Mouse (Mus musculus): ENCODE measurements around the gene Klf17. TPM values are rescaled to one million over a fixed set of nuclear protein-coding genes. Genes with fewer than 3 reads are reported as not detected.
"Not testable (repeated sequence)": the region's sequence is repeated elsewhere in the genome, so short reads cannot be mapped to it uniquely, and the experiment has no call there.

The Klf17 gene
- total RNA-seq (2021) = not detected
- long read RNA-seq, experiment 1 = 0 reads
- long read RNA-seq, experiment 2 = 0 reads

DNA sequence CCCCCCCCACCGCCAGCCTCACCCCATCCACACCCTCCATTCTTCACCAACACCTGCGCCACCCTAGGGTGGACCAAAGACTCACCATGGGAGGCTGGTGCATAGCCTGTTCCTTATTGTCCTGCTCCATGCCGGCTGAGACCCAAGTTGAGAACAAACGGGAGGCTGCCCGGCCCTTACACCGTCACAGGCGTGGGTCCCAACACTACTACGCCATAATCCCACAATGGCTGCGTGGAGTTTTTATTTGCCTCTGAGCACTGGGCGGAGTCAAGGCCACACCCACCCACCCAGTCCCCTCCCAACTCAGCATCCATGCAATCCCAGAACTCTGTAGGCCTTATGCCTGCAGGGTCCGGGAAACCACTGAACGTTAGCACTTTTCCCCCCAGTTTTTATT is at the start of gene Klf17:
Gene Klf17 (minus strand): TSS at position 233 of the 400 bp plus-strand sequence.
- DNase-seq (ENCODE audit: low spot score in 2 of 2) = no peak

- DNase-seq (ENCODE audit: low spot score in 2 of 2) = no peak
Measured at GRCm38 (mm10) chr4:117814333-117814732, 48.9 kb upstream of the Klf17 start.

GRCm38 (mm10) chr4:117813591-117814192 is 48.2 kb upstream of the Klf17 start:
- no peak for DNase-seq (ENCODE audit: low spot score in 2 of 2)

GRCm38 (mm10) chr4:117810933-117811332 is 45.5 kb upstream of the Klf17 start:
- DNase-seq (ENCODE audit: low spot score in 2 of 2) = no peak

GRCm38 (mm10) chr4:117806992-117807391 is 41.5 kb upstream of the Klf17 start:
- DNase-seq (ENCODE audit: low spot score in 2 of 2) = no peak

GRCm38 (mm10) chr4:117799904-117800303 is 34.5 kb upstream of the Klf17 start:
- no peak for DNase-seq (ENCODE audit: low spot score in 2 of 2)

GRCm38 (mm10) chr4:117788308-117788707 is 22.9 kb upstream of the Klf17 start:
- peak in 1 of 2 experiments; percentile 17 for DNase-seq (ENCODE audit: low spot score in 2 of 2)

DNA sequence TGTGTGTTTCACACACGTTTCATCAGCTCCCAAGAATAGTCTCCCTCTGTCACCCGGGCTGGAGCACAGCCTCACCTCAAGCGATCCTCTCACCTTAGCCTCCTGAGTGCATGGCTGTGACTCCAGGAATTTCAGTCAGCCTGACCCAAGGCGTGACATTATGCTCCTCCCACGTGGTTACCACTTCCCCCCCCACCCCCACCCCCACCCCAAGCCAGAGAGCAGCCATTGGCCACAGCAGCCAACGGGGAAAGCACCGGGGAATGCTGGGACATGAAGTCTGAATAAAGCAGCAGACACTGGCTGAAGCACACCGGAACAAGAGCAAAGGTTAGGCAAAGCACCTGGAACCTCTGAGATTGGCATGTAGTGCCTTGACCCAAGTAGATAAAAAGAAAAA is 21.5 kb upstream of the Klf17 start:
- DNase-seq (ENCODE audit: low spot score in 2 of 2) = no peak

DNA sequence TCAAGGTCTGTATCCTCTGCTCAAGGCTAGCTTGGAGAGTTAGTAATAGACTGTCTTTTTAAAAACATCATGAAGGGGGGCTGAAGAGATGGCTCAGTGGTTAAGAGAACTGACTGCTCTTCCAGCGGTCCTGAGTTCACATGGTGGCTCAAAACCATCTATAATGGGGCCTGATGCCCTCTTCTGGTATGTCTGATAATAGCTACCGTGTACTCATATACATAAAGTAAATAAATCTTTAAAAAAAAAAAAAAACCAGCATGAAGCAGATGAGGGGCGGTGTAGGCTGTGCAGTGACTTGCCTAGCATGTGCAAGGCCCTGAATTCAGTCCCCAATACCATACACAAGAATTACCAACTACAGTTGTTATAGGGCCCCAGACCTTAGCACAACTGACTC is 17.5 kb upstream of the Klf17 start:
- no peak for DNase-seq (ENCODE audit: low spot score in 2 of 2)

GRCm38 (mm10) chr4:117772960-117773359 is 7.5 kb upstream of the Klf17 start:
- no peak for DNase-seq (ENCODE audit: low spot score in 2 of 2)

DNA sequence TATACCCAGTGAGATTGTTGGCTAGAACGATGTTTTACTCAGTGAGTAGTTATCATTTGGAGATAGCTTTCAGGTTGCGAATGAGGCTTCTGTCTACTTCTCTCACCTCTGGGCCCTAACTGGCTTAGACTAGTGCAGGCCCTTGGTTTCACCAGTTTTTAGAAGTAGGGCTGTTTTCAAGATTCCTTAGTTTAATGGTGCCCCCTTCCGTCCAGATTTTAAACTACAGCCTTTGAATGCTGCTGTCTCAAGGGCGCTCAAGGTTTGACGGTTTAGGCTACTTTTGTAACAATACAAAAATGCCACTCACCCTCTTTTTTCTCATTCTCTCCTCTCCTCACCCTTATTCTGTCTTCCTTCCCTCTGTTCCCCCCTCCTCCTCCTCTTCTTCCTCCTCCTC is 5.5 kb upstream of the Klf17 start:
- DNase-seq (ENCODE audit: low spot score in 2 of 2) = peak; percentile 63 to 74

DNA sequence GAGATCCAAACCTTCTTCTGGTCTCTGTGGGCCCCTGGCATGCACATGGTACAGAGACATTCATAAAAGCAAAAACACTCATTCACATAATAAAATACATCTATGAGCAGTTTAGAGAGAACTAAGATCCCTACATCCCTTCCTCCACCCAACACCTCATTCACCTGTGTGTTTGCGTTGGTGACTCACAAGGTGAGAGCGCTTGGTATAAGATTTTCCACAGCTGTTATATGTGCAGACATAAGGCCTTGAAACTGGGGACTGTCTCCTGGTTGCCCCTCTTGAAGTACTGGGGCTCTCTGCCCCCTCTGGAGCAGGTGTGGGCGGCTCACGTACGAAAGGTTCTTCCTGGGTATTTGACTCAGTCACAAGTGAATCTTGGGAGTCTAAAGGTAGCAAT is 5.3 kb downstream of the Klf17 start:
- no peak for DNase-seq (ENCODE audit: low spot score in 2 of 2)

- not testable (repeated sequence) for DNase-seq (ENCODE audit: low spot score in 2 of 2)
Measured at GRCm38 (mm10) chr4:117752469-117752868, 13.0 kb downstream of the Klf17 start.

DNA sequence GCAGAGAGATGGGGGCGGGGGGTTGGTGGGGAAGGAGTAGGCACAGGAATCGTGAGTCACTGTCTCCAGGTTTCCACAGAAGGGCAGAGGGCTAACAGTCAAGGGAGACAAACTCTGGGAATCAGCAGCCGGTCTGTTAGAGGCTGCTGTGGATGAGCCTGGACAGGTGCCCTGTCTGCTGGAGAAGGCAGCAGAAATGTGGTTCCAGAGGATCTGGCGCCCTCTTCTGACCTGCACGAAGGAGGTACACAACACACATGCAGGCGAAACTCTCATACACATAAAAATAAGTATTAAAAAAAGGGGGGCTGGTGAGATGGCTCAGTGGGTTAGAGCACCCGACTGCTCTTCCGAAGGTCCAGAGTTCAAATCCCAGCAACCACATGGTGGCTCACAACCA is 27.9 kb downstream of the Klf17 start:
- DNase-seq (ENCODE audit: low spot score in 2 of 2) = peak in 1 of 2 experiments; percentile 22

DNA sequence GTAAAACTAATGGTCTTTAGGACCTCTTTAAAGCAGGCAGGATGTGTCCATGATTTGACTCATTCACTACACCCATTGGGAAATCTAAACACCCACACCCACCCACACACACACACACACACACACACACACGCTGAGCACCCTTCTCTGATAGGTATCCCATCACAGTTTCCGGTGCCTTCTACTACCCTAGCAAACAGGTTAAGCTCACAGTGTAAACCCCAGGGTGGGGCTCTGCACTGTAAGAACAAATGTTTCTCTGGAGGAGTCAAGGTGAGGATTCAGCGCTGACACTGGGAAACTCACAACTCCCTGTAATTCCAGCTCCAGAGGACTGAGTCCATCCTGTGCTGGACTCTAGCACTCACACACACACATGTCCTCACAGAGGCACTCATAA is 33.5 kb downstream of the Klf17 start:
- no peak for DNase-seq (ENCODE audit: low spot score in 2 of 2)

DNA sequence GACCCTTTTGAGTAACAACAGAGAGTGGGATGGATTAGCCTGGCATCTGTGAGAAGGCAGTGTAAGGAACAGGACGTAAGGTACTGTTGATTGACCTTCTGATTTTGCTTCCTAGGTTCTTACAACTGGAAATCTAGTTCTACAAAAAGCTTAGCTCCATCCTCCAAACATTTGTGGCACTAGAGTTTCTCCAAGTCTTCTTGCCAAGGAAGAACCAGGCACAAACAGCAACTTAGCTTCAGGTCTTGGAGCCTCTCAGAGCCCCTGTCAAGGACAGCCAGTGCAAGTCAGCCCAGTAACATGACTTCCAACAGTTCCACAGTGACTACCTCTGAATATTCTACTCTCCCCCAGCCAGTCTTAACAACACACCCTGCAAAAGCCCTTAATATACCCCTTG is 41.3 kb downstream of the Klf17 start, which contains the start of gene Gm12845:
Gene Gm12845 (plus strand): TSS at position 301 of the 400 bp plus-strand sequence.
- no peak for DNase-seq (ENCODE audit: low spot score in 2 of 2)

GRCm38 (mm10) chr4:117713303-117714098 is 51.9 kb downstream of the Klf17 start:
- DNase-seq (ENCODE audit: low spot score in 2 of 2) = no peak

DNA sequence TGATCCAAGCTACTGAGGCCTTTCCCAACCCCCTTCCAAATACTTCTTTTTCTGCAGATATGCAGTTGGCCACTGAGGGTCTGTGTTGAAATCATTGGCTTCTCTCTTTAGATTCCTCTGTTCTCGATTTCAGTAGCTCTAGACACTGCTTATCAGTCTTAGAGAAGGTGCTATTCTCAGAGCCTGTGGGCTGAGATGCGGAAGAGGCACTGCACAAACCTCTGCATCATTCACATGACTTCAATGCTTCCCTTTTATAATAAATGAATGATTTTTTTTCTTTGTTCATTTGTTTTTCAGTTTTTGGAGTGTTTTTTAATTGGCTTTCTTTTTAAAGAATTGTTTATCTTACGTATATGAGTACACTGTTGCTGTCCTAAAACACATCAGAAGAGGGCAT is 53.1 kb downstream of the Klf17 start:
- no peak for DNase-seq (ENCODE audit: low spot score in 2 of 2)

- no peak for DNase-seq (ENCODE audit: low spot score in 2 of 2)
Measured at GRCm38 (mm10) chr4:117708780-117709550, 56.5 kb downstream of the Klf17 start.

Data from adrenal gland, adult 18-20 months (tissue).